Mouse (Mus musculus) stomach, postnatal 0 days (tissue): ENCODE measurements around the gene Gm11213.

Experiments used
- CTCF ChIP-seq: IDR thresholded peaks from 2 replicates; pipeline ENCODE4 v1.5.1; 2016; ENCODE audit warnings: antibody characterized with exemption, low read depth, mild to moderate bottlenecking, moderate library complexity
- EP300 ChIP-seq: optimal IDR thresholded peaks from 2 replicates; pipeline ENCODE3; 2016; ENCODE audit warnings: antibody characterized with exemption

- TF ChIP-seq CTCF, result no peak
- no peak for TF ChIP-seq EP300
Observed at GRCm38 (mm10) chr4:63553789-63554576, 51.1 kb downstream of the Gm11213 start.
